Mouse (Mus musculus) kidney, postnatal 36 days (tissue): ENCODE data around the gene Tacc2.

ENCODE experiments used
- DNase-seq, 2 experiments: peaks; one replicate each; pipeline ENCODE4 v3.0.0; 2021 to 2022; ENCODE audit warnings: mixed read lengths in 2 of 2

Gene Tacc2

DNA sequence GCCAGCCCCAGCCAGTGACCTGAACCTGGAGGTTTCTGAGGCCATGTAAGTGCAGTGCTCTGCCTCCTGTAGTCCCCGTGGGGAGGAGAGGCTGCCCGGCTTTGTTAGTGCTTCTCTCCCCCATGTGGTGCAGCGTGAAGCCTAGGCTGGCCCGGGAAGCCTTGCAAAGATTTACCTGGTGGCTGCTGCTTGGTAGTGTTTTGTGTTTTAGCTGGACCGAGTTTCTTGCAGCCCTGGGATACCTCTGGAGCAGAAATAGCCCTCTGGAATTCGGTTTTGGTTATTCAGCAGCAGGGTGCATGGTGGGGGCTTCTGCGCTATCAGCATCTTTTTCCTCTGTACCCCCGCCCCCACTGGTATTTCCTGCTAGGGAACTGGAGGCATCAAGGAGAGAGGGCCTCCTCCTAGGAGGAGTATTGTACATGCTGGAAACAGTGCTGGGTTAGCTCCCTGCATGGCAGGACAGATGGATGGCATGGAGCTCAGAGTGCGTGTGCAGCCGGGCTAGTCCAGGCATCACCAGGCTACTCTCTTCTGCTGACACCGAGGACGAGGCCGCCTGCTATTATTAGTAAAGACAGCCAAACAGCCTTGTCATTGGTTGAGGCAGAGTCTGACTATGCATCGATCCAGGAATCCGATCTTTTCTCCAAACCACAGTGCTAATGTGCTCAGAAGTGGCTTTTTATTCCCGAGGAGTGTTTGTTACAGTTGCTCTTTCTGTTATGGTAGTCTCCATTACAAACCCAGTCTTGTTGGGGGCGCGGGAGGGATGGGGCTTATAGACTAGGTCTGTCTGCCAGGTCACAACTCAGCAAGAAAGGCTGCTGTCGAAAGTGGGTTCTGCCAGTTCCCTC, 115.9 kb downstream of the Tacc2 start:
- DNase-seq, result no peak

DNA sequence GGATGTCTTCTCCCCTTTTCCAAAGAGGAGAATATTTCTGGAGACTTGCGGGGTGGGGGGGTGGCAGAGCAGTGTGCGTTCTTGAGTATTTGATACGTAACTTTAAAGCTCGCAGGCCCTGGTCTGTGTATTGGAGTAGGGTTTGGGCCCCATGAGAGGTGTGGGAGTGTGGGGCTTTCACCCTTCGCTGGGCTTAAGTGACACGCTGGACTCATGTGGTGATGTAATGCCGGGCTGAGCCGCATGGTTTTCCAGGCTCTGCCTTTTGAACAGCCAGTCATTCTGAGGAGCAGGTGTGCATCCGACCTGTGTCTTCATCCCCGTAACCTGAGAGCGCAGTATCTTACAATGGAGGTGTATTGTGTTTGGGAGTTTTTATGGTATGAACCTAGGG, 116.6 kb downstream of the Tacc2 start:
- no peak for DNase-seq

DNA sequence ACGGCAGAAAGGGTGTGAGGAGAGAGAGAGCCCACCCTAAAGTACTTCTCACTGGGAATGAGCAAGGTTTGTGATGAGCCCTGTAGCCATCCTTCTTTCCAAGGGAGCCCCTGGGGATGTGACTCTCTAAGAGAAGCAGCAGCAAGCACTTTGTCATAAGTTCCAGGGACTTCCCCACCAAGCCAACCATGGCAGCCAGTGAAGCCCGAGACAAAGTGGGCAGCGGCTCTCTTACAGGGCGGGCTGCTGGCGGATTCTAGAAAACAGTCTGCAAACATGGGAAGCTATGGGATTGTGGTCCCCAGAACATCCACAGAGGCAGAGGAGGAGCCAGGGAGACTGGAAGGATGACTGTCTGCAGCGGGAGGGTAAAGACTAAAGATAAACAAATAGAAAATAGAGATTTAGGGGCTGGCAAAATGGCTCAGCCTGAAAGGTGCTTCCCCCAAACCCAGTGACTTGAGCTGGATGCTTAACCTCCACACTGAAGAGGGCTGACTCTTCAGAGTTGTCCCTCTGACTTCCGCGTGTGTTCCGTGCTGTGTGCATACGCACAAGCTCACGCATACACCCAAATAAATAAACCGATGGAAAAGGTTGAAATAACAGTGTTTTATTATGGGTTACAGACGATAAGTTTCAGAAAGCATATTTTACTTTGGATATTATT, 118.6 kb downstream of the Tacc2 start:
- no peak for DNase-seq

DNA sequence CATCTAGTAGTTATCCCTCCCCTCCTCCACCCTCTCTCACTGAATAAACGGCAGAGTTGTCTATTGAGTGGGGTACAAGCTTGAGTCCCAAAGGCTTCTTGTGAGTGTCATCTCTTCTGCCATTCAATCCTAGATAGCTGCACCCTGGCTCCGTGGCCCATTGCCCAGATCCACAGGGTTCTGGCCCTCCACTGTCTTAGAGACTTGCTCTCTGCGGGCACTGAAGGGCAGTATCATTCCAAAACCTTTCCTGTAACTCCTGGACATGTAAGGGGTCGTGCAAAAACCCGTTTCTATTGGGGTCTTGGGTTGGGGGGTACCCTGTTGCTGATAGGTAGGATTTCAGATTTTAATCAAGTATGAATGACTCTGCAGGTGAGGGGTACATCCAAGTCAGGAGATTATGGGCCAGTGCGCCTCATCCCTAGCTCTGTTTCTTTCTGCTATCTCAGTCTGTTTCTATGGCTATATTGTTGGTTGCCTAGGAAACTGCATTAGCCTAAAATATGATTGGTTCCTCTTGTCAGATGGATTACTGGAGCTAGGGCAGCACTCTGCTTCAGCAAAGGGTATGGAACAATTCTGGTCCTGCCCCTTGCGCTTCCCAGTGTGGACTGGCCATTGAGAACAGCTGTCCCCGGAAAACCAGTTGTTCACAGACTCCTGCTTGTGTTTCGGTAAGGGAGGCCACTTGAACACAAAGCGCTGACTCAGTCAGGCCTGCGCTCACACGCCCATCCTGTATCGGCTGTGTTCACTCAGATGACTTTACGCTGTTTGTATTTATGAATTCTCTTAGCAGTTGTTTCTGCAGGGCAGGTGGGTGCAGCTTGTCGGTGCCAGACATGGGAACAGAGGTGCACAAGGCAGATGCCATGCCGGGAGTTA, 119.4 kb downstream of the Tacc2 start:
- DNase-seq, result no peak

DNA sequence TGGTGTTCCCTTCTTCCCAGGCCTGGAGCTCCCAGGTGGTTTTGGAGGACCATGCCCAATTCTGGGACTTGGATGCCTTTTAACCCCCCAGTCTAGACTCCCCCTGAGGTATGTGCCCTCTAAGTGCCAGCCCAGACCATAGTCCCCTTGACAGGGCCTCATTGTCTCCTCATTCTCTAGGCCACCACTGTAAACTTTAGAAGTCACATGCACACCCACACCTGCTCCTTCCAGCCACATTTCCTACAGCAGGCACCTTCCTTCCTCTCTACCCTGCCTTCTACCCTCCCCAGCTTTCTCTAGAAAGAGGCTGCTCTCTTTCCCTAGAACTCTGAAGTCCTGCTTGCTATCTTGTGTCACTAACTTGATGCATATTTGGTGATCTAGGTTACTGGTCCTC, 121.2 kb downstream of the Tacc2 start:
- no peak for DNase-seq

DNA sequence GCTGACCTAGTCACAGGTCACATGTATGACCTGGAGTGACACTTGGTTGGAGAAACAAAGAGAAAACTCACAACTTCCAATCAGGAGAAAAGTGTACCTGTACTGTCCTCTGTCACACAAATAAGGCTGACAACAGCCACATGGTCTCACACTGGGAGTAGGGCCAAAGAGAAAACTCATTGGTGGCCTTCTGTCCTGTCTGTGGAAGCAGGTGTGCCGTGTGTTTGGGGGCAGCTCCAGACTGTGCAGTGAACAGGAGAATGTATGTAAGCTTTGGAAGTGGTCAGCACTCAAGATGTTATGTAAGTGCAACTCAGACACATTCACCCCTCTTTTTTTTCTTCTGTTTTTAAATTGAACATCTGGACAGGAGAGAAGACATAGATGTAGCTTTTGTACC, 124.1 kb downstream of the Tacc2 start:
- no peak for DNase-seq

DNA sequence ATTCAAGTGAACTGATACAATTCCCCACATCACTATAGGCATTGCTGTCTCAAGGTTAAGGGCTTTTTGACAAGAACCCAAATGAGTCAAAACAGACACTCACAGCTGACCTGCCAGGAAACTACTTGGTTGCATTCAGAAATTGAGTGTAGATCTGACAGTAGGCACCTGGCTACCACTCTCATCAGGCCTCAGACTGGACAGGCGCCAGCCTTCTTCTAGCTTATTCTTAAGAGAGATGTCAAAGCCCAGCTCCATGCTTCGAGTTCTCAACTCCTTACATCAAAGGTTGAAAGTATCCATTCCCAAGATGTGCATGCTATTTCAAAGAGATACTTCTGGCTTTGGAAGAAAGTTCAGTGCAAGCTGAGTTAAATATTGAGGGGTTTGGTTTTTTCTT, 128.0 kb downstream of the Tacc2 start:
- no peak for DNase-seq

DNA sequence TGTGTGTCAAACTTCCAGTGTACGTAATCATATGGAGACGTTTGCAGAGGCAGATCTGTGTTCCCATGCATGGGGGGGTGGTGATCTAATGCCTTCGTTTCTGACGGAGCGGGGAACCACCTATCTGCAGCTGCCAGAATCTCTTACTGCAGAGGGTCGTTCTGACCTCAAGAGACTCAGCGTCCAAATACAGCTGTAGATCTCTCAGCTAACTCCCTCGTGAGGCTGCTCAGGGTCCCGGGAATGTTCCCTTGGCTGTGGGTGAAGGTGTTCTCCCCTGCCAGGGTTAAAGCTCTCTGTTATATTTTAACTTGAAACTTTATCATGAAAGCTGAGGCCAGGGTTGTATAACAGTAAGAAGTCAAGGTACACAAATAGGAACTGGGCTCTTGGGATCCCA, 131.7 kb downstream of the Tacc2 start:
- DNase-seq, result peak; percentile 65 to 81

DNA sequence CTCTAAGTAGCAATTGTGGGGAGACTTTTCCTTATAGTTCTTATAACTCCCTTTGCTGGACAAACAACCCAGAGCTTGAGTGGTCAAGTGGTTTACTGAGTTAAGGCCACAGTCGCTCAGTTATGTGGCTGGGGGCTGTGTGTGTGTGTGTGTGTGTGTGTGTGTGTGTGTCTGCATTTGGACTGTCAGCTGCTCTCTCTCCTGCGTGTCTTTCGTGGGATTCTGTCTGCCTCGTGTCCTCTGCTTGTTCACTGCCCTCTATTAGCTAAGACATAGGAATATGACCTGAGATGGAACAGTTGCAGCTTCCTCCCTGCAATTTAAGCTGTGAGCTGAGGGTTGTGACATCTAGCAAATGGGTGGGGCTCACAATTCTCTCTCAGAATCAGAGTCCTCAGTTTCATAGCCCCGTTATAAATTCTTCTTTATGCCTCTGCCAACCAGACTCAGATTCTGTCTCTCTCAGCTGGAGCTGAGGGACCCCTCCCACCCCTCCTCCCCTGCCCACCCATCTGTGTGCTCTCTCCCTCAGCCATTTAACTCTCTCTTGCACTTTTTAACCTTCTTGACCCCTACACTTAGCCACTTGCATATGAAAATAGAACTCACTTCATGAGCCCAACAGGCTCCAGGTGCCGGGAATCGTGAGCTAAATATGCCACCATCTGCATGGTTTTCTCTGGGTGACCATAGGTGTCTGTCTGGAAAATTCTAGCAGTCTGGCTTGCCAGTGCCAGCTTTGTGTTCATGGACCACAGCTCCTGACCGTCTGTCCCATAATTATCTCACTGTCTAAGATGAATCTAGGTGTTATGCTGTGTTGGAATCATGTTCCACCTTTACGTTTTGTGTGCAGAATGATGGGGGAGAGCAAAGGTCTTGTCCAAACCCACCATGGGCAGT, 132.4 kb downstream of the Tacc2 start:
- no peak for DNase-seq

DNA sequence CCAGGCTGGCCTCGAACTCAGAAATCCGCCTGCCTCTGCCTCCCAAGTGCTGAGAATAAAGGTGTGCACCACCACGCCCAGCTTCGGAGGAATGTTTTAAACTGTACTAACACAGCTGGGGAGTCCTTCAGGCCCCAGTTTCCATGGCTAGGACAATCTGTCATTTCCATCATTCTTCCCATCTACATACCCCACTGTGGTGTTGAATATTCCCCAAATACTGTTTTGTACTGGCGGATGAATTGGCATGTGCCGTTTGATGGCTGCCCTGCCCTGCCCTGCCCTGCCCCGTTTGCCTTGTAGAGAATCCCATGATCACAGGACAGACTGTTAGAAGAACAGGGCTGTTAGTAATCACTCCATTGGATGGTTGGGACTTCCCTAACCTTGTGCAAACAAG, 134.6 kb downstream of the Tacc2 start:
- DNase-seq, result no peak

DNA sequence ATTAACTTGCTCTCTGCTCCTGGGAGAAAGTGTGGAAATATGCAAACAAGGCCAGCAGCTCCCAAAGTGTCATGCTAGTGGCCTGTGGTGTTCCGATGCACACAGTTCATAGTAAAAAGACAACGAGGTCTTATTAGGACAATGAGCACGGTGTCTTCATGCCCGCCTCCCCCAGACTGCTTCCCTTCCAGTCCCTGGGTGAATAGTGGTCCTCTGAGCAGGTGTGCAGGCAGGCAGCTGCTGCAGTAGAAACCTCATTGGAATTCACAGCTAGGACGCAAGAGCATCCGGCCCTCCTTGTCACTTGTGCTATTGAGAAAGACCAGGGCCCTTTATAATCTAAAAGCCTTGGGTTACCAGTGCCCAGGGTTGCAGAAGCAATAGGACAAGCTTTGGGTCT, 136.1 kb downstream of the Tacc2 start:
- DNase-seq, result no peak

DNA sequence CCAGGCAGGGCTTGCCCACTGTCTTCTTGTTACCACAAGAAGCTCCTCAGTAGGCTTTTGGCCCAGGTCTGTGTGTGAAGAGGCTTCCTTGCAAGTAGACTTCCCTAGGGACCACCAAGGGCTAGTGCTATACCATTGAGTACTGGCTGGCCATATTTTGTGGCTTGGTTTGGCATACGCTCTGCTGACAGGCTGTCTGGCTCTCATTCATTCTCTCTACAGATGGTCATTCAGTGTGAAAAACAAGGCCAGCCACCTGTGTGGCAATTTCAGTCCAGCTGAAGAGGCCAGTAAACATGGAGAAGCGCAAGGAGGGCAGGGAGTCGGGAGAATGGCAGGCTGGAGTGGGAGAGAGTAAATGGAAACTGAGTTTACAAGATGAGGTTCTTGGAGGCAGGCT, 138.2 kb downstream of the Tacc2 start:
- DNase-seq, result no peak

DNA sequence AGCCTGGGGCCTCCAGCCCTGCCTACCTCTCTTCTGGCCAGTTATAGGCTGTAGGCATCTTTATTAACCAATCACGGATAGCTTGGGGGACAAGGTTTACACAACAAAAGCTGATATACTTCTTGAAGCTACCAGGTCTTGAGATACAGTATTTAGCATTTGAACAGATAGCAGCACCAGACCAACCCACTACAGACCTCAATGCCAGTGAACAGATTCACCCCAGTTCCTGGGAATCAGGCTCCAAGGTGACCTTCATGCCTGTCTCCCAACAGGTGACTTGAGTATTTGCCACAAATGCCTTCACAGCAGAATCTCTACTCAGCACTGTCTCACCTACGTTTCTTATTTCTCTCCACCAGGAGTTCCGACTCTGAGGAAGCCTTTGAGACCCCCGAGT, 139.1 kb downstream of the Tacc2 start:
- DNase-seq, result no peak

DNA sequence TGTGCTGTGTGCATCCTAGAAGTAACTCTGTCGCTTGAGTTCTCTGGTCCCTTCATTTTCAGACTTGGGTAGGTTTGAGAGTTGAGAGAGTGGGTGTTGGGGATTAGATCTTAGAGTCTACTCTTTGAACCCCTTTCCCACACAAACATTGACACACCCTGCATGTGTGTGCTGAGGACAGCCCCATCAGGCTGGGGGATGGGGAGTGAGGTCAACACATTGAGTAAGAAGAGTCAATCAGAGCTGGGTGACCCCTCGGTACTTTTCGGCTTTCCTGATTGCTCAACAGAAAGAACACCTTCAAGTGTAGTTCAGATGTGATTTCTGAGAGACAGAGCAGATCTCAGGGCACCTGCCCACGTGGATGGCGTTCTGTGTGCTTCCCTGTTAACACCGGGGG, 139.8 kb downstream of the Tacc2 start:
- no peak for DNase-seq

DNA sequence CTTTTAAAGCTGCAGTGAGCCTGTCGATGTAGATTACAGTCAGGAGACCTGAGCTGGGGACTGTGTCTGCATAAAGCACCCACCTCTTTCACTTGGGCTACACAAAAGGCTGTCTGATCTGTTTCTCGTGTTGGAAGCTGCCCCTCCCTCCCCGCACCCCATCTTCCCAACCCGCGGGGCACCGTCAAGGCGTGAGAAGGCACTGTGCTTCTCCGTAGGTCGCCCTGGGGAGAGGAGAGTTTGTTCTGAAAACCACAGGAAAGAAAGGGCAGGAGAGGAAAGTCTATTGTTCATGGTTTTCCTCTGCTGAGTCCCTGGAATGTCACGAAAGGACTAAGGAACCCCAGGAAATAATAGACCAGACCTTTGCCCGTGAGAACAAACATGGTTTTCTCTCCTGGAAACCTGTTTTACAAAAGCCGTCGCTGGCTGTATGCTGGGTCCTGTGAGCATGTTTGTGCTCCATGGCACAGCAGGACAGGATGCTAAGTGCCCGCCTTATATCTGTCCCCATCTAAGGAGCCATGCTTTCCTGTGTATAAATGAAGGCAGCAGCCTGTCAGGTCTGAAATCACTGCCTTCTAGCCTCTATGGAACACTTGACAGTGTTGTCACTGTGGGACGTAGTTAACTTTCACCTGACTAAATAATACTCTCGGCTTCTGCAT, 142.8 kb downstream of the Tacc2 start:
- peak; percentile 55 to 59 for DNase-seq

DNA sequence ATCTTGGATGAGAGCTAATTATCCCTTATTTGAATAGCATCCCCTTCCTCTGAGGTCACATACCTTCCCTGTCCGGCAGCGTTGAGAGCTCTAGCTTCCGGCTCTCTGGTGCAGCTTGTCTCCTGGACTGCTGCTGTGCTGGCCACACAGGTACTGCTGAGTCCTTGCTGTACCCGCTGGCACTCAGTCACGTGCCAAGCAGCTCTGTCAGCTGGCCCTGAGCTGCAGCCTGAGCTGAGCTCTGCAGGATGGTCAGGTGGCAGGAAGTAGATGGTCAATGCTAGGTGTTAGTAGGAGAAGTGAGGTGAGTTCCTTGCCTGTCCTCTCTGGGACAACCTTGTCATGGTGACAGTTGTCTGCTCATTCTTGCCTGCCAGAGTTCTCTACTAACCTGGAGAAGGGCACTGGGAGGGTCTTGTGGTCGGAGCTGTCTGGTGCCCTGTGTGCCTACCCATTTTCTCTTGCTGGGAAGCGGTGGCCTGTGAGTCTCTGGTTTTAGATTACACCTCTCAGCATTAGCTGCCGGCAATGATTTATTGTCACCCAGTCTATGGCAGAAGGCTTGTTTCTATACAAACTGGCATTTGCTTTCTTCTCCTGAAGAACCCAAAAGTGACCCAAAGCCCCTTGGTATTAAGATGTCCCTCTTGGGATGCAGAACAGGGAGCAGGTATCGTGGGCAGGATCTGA, 143.6 kb downstream of the Tacc2 start:
- peak; percentile 77 to 78 for DNase-seq

DNA sequence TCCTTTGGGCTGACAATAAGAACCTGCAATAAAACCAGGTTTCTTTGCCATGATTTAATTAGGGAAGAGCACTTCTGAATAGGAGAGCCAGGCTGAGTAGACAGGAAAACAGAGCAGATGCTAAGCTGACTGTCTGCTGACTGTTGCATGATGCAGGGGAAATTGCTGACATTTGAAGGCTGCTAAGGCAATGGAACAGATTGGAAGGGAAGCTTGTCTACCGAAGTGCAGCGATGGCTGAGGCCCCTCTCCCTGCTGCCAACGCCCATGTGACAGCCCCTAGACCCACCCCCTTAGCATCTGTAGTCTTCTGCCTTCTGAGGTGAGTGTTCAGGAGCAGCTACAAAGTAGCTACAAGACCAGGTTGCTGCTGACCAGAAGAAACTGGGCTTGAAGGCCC, 148.9 kb downstream of the Tacc2 start:
- no peak for DNase-seq

DNA sequence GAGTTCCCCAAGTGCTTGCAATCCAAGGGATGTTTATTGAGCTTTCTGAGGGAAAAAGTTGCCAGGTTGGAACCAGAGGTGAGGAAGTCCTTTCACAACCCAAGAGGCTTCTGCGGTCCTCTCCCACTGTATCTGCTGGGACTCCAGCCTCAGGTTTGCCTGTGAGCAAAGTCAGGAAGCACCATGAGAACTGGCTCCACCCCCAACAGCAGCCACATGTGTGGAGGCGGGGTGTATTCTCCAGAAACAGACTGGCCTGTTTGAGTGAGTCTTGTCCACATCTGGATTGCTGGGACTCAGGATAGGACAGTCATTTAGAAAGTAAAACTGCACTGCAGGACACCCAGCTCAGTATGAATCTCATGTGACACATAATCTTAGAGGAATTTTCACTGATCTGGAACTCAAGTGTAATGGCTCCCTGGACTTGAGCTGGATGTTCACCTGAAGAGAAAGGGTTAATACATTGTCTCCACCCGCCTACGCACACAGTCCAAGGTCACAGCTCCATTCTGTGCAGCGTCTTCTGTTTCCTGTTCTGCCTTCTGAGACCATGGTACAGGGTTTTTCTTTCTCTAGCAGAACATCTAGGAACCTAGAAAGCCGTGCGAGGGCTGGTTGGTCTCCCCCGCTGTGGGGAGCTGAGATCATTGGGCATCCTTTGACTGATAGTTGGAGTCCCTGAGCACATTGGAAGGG, 149.6 kb downstream of the Tacc2 start:
- DNase-seq, result peak in 1 of 2 experiments; percentile 34

DNA sequence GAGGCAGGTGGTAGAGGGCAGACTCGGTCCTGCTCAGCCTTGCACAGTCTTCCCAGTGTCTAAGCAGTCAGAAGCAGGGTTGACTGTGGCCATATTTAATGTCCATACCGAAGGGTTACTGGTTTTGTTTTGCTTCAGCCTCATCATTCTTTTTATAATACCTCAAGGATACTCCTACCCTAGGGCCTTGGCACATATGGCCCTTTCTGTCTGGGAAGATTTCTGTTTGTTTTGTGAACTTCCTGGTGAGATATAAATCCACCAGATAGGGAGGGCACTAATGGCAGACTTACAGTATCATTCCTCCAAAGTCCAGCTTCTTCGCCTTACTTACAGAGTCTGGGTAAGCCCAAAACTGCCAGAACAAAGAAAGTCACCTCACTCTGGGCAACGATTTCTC, 150.3 kb downstream of the Tacc2 start:
- no peak for DNase-seq

DNA sequence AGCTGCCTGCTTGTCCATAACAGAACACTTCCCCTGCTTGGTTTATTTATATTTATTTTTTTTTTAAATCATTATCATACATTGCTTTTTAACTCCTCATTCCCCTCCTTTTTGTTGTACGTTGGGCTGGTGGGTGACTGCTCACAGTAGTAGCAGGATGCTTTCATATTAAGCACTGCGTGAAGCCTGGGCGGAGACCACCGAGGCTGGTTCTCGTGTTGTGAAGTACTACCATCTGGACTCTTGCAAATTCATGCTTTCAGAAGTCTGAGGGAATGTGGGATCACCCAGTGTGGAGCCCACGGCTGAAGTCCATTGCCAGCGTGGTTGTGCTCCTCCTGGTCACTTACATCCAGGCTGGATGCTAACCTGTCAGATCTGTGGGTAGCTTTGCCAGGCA, 154.6 kb downstream of the Tacc2 start:
- no peak for DNase-seq

DNA sequence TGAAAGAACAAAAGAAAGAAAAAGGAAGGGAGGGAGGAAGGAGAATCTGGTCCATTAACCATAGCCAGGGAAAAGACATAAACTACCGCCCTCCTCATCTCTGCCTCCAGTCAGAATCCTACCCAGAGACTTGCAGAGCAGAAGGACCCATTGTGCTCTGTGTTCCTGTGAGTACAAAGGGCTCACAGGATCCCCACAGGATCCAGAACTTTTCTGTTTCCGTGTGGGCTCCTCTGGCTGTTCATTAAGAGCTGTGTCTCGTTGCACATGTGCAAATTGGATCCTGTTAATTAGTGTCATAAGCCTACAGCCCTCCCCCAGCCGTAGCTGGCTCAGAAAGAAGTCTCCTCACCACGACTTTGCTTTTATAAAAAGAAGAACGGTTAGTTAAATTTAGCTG, 155.7 kb downstream of the Tacc2 start:
- DNase-seq, result peak; percentile 72 to 77
